23 mouse cellular contexts compared by ENCODE assay signal in genomic region chr7:44697980-44698379, GRCm38 (mm10). TPM values are rescaled to one million over a fixed set of nuclear protein-coding genes. Genes with fewer than 3 reads are reported as not detected.
A peak's percentile ranks its signal among the peaks of the same experiment; 100 is the strongest.
DNase-seq lines count a peak whose midpoint lies in the region; ATAC-seq and TF ChIP-seq lines count a peak whose summit lies in the region.
"Had no signal": no experiment of that assay in that cellular context is flagged by ENCODE, and none has a peak within 500 bp of the region (broad histone marks: within the 10 kb centered on the region; RNA-seq: fewer than 3 reads in every experiment).

No protein-coding gene starts in this region.

- no peaks in the 10 kb centered on the region for H3K9me3 ChIP-seq in liver, embryonic 11.5 days (ENCODE audit: control insufficient read depth, low read length)
- no peaks in the 10 kb centered on the region for H3K9me3 ChIP-seq in MEL (replicated peaks; ENCODE audit: insufficient read depth, low read length)
- no peaks in the 10 kb centered on the region for H3K9me3 ChIP-seq in liver, embryonic 13.5 days (replicated peaks)
- no peaks in the 10 kb centered on the region for H3K9me3 ChIP-seq in intestine, embryonic 16.5 days (ENCODE audit: control insufficient read depth, low read length)
- H3K9me3 ChIP-seq in midbrain, embryonic 16.5 days (replicated peaks; ENCODE audit: control insufficient read depth, low read length, poor library complexity, severe bottlenecking), result no peaks in the 10 kb centered on the region
- H3K9me3 ChIP-seq: embryonic facial prominence, embryonic 10.5 days; heart, embryonic 15.5 days; limb, embryonic 12.5 days; midbrain, embryonic 10.5 days; neural tube, embryonic 13.5 days had no signal

- H3K36me3 ChIP-seq in liver, embryonic 11.5 days (ENCODE audit: control insufficient read depth, insufficient read depth, low read length), result no peaks in the 10 kb centered on the region
- peaks cover 0 to 8% of the 10 kb centered on the region in 2 experiments; a peak in 2 of 4 replicates for H3K36me3 ChIP-seq in MEL (ENCODE audit: control insufficient read depth in 1 of 2, insufficient read depth in 2 of 2, low read length in 2 of 2)
- H3K36me3 ChIP-seq in liver, embryonic 13.5 days, result no peaks in the 10 kb centered on the region
- no peaks in the 10 kb centered on the region for H3K36me3 ChIP-seq in intestine, embryonic 16.5 days (ENCODE audit: control insufficient read depth, insufficient read depth, low read length)
- no peaks in the 10 kb centered on the region for H3K36me3 ChIP-seq in midbrain, embryonic 16.5 days (ENCODE audit: control insufficient read depth, insufficient read depth, low read length)
- H3K36me3 ChIP-seq: embryonic facial prominence, embryonic 10.5 days; heart, embryonic 15.5 days; limb, embryonic 12.5 days; midbrain, embryonic 10.5 days; neural tube, embryonic 13.5 days had no signal

- H3K4me2 ChIP-seq in liver, embryonic 11.5 days, result peak overlapping the region; percentile 2; the same call in 1 of the 2 replicates
- 0 out of 2 replicates have a peak overlapping the region, but pooled peaks have one; percentile 8 for H3K4me2 ChIP-seq in liver, embryonic 13.5 days
- H3K4me2 ChIP-seq in intestine, embryonic 16.5 days (ENCODE audit: low read depth, low read length), result no peak overlapping the region
- H3K4me2 ChIP-seq in midbrain, embryonic 16.5 days (ENCODE audit: low read length), result no peak overlapping the region

- no peak for DNase-seq in liver, embryonic 11.5 days (ENCODE audit: low spot score)
- DNase-seq in liver (no peak), 416B (ENCODE audit: low read depth) (peak; percentile 71), MEL (ENCODE audit: low read depth, low spot score) (peak; percentile 68)
- no peak for DNase-seq in liver, embryonic 13.5 days
- DNase-seq: B cell, adult 2 months; thymus, postnatal 14 days had no signal

- WGBS in liver, embryonic 11.5 days, result 41% methylated on average over 7 of the region's 7 CpGs
- WGBS in liver, embryonic 13.5 days (ENCODE audit: insufficient replicate concordance), result 23% methylated on average over 7 of the region's 7 CpGs
- WGBS in intestine, embryonic 16.5 days, result 53% methylated on average over 7 of the region's 7 CpGs
- WGBS in midbrain, embryonic 16.5 days, result 68% methylated on average over 7 of the region's 7 CpGs

- no peaks in the 10 kb centered on the region for H3K27me3 ChIP-seq in liver, embryonic 11.5 days (replicated peaks; ENCODE audit: control insufficient read depth, insufficient read depth, low read length)
- no peaks in the 10 kb centered on the region for H3K27me3 ChIP-seq in MEL (ENCODE audit: control insufficient read depth in 1 of 2, insufficient read depth in 2 of 2, low read length in 2 of 2)
- H3K27me3 ChIP-seq in liver, embryonic 13.5 days, result peaks cover 11% of the 10 kb centered on the region; the same call in 1 of the 2 replicates
- no peaks in the 10 kb centered on the region for H3K27me3 ChIP-seq in intestine, embryonic 16.5 days (replicated peaks; ENCODE audit: control insufficient read depth, insufficient read depth, low read length)
- no peaks in the 10 kb centered on the region for H3K27me3 ChIP-seq in midbrain, embryonic 16.5 days (ENCODE audit: control insufficient read depth, insufficient read depth, low read depth, low read length)

- no peak for ATAC-seq in liver, embryonic 11.5 days (replicated peaks; ENCODE audit: low FRiP score)
- ATAC-seq in liver, embryonic 13.5 days (ENCODE audit: low read depth), result no peak
- ATAC-seq in intestine, embryonic 16.5 days, result no peak
- ATAC-seq in midbrain, embryonic 16.5 days, result no peak
- ATAC-seq: hindbrain, embryonic 16.5 days had no signal

- no peak for TF ChIP-seq POLR2A in MEL (IDR thresholded peaks at IDR 0.05; ENCODE audit: control insufficient read depth in 1 of 2, insufficient read depth in 1 of 2, low read depth in 1 of 2, low read length in 2 of 2, poor library complexity in 1 of 2)

- H3K79me2 ChIP-seq in MEL (ENCODE audit: control insufficient read depth, insufficient read depth, low read length, poor library complexity), result no peaks in the 10 kb centered on the region

- no peak overlapping the region for H3K4me3 ChIP-seq in liver, embryonic 11.5 days (ENCODE audit: low read depth, low read length)
- H3K4me3 ChIP-seq in MEL (ENCODE audit: control insufficient read depth in 1 of 2, insufficient read depth in 1 of 2, low read depth in 2 of 2, low read length in 2 of 2), result peak overlapping the region; percentile 41 to 51
- H3K4me3 ChIP-seq in liver, embryonic 13.5 days (replicated peaks), result no peak overlapping the region
- H3K4me3 ChIP-seq in intestine, embryonic 16.5 days (ENCODE audit: low read length), result no peak overlapping the region
- H3K4me3 ChIP-seq in midbrain, embryonic 16.5 days (ENCODE audit: low read depth, low read length), result no peak overlapping the region
- H3K4me3 ChIP-seq: heart, embryonic 15.5 days; limb, embryonic 12.5 days; neural tube, embryonic 13.5 days had no signal

- no peak for TF ChIP-seq RAD21 in MEL (IDR thresholded peaks at IDR 0.05; ENCODE audit: low read depth, low read length)

- H3K4me1 ChIP-seq in liver, embryonic 11.5 days (replicated peaks; ENCODE audit: control insufficient read depth, insufficient read depth, low read length), result no peaks in the 10 kb centered on the region
- peaks cover 3 to 17% of the 10 kb centered on the region in 2 experiments; a peak in 3 of 4 replicates for H3K4me1 ChIP-seq in MEL (ENCODE audit: control insufficient read depth in 1 of 2, insufficient read depth in 2 of 2, low read length in 2 of 2)
- peaks cover 14% of the 10 kb centered on the region for H3K4me1 ChIP-seq in liver, embryonic 13.5 days (replicated peaks)
- H3K4me1 ChIP-seq in intestine, embryonic 16.5 days (ENCODE audit: control insufficient read depth, insufficient read depth, low read length), result peaks cover 22% of the 10 kb centered on the region
- H3K4me1 ChIP-seq in midbrain, embryonic 16.5 days (ENCODE audit: control insufficient read depth, insufficient read depth, low read length), result no peaks in the 10 kb centered on the region

- no peak overlapping the region for H3K9ac ChIP-seq in liver, embryonic 11.5 days (ENCODE audit: low read depth, low read length)
- H3K9ac ChIP-seq in MEL (ENCODE audit: control insufficient read depth, low read depth, low read length, poor library complexity, severe bottlenecking), result peak overlapping the region; percentile 29
- no peak overlapping the region for H3K9ac ChIP-seq in liver, embryonic 13.5 days
- no peak overlapping the region for H3K9ac ChIP-seq in intestine, embryonic 16.5 days (ENCODE audit: low read depth, low read length)
- H3K9ac ChIP-seq in midbrain, embryonic 16.5 days (ENCODE audit: low read depth, low read length), result no peak overlapping the region
- H3K9ac ChIP-seq: heart, embryonic 15.5 days; limb, embryonic 12.5 days had no signal

- no peak overlapping the region for H3K27ac ChIP-seq in liver, embryonic 11.5 days (ENCODE audit: low read depth, low read length)
- H3K27ac ChIP-seq in MEL (ENCODE audit: control insufficient read depth, low read depth, low read length), result peak overlapping the region; percentile 32; the same call in 1 of the 2 replicates
- no peak overlapping the region for H3K27ac ChIP-seq in liver, embryonic 13.5 days
- no peak overlapping the region for H3K27ac ChIP-seq in intestine, embryonic 16.5 days (ENCODE audit: low read length)
- H3K27ac ChIP-seq in midbrain, embryonic 16.5 days (ENCODE audit: low read length), result no peak overlapping the region
- H3K27ac ChIP-seq: embryonic facial prominence, embryonic 10.5 days; kidney, postnatal 0 days; limb, embryonic 12.5 days; midbrain, embryonic 10.5 days; neural tube, embryonic 13.5 days had no signal

- TF ChIP-seq EP300 in MEL (IDR thresholded peaks at IDR 0.05; ENCODE audit: low read depth in 1 of 2, low read length in 2 of 2), result peak in 1 of 2 experiments; percentile 51; a peak in 2 of 4 replicates

- no peak for TF ChIP-seq CTCF in MEL (IDR thresholded peaks at IDR 0.05 in 2 of 3, conservative IDR thresholded peaks at IDR 0.05 in 1 of 3; ENCODE audit: control insufficient read depth in 1 of 3, insufficient read depth in 1 of 3, low read depth in 2 of 3, low read length in 3 of 3, poor library complexity in 1 of 3, severe bottlenecking in 1 of 3)

RNA-seq across cellular contexts. Expression of gene Izumo2, which starts 10.6 kb away (rescaled TPM):
- polyA plus RNA-seq in liver, embryonic 11.5 days (2014; fragmentation: Nextera tagmentation; extraction: Ambion mirVana), result not detected in 2 replicates
- not detected in 2 replicates for total RNA-seq in MEL (2012; rRNA removed)
- not detected for polyA plus RNA-seq in MEL (2012; ENCODE audit: insufficient read depth in 1 of 2, insufficient read length in 2 of 2, low read depth in 1 of 2, low replicate concordance in 2 of 2, missing spikeins in 1 of 2)
- polyA plus RNA-seq in liver, embryonic 13.5 days (2015; fragmentation: Nextera tagmentation; extraction: Ambion mirVana), result not detected in 2 replicates
- polyA plus RNA-seq in intestine, embryonic 16.5 days (2015; fragmentation: Nextera tagmentation; extraction: Ambion mirVana), result not detected in 2 replicates
- not detected in 2 replicates for polyA plus RNA-seq in midbrain, embryonic 16.5 days (2015; fragmentation: Nextera tagmentation; extraction: Ambion mirVana)
- total RNA-seq: adrenal gland, postnatal 25 days; gastrocnemius, adult 18-20 months; hematopoietic stem cell, adult 5-6 weeks; layer of hippocampus, postnatal 25 days; left cerebral cortex, postnatal 10 days had no signal
- polyA plus RNA-seq: embryonic facial prominence, embryonic 10.5 days; forebrain, embryonic 11.5 days; heart, embryonic 15.5 days; hindbrain, embryonic 16.5 days; kidney, postnatal 0 days; limb, embryonic 12.5 days; liver, embryonic 16.5 days; midbrain, embryonic 10.5 days; neural tube, embryonic 13.5 days had no signal

RNA-seq across cellular contexts. Expression of gene Myh14, which starts 27.3 kb away (rescaled TPM):
- 0.66 and 0.68 TPM in 2 replicates for polyA plus RNA-seq in liver, embryonic 11.5 days (2014; fragmentation: Nextera tagmentation; extraction: Ambion mirVana)
- under 0.01 and 0.07 TPM in 2 replicates for total RNA-seq in MEL (2012; rRNA removed)
- polyA plus RNA-seq in MEL (2012; ENCODE audit: insufficient read depth in 1 of 2, insufficient read length in 2 of 2, low read depth in 1 of 2, low replicate concordance in 2 of 2, missing spikeins in 1 of 2), result under 1 TPM in 1 of 2 experiments, not detected in 1; 0.08 TPM
- 0.12 and 0.31 TPM in 2 replicates for polyA plus RNA-seq in liver, embryonic 13.5 days (2015; fragmentation: Nextera tagmentation; extraction: Ambion mirVana)
- polyA plus RNA-seq in intestine, embryonic 16.5 days (2015; fragmentation: Nextera tagmentation; extraction: Ambion mirVana), result 70.3 and 81.3 TPM in 2 replicates
- 2.9 and 3.3 TPM in 2 replicates for polyA plus RNA-seq in midbrain, embryonic 16.5 days (2015; fragmentation: Nextera tagmentation; extraction: Ambion mirVana)

RNA-seq across cellular contexts. Expression of gene Vrk3, which starts 50.2 kb away (rescaled TPM):
- polyA plus RNA-seq in liver, embryonic 11.5 days (2014; fragmentation: Nextera tagmentation; extraction: Ambion mirVana), result 36.4 and 39.2 TPM in 2 replicates
- 24.9 and 25.7 TPM in 2 replicates for total RNA-seq in MEL (2012; rRNA removed)
- 10 to 100 TPM in 1 of 2 experiments, not detected in 1; 55.6 TPM for polyA plus RNA-seq in MEL (2012; ENCODE audit: insufficient read depth in 1 of 2, insufficient read length in 2 of 2, low read depth in 1 of 2, low replicate concordance in 2 of 2, missing spikeins in 1 of 2)
- polyA plus RNA-seq in liver, embryonic 13.5 days (2015; fragmentation: Nextera tagmentation; extraction: Ambion mirVana), result 30.0 and 30.8 TPM in 2 replicates
- 47.3 and 48.5 TPM in 2 replicates for polyA plus RNA-seq in intestine, embryonic 16.5 days (2015; fragmentation: Nextera tagmentation; extraction: Ambion mirVana)
- polyA plus RNA-seq in midbrain, embryonic 16.5 days (2015; fragmentation: Nextera tagmentation; extraction: Ambion mirVana), result 27.3 and 27.9 TPM in 2 replicates

RNA-seq across cellular contexts. Expression of gene Zfp473, which starts 52.9 kb away (rescaled TPM):
- polyA plus RNA-seq in liver, embryonic 11.5 days (2014; fragmentation: Nextera tagmentation; extraction: Ambion mirVana), result 2.7 TPM in 2 replicates
- 0.65 and 1.3 TPM in 2 replicates for total RNA-seq in MEL (2012; rRNA removed)
- under 1 TPM in 1 of 2 experiments, not detected in 1; 0.96 TPM for polyA plus RNA-seq in MEL (2012; ENCODE audit: insufficient read depth in 1 of 2, insufficient read length in 2 of 2, low read depth in 1 of 2, low replicate concordance in 2 of 2, missing spikeins in 1 of 2)
- 0.99 and 1.1 TPM in 2 replicates for polyA plus RNA-seq in liver, embryonic 13.5 days (2015; fragmentation: Nextera tagmentation; extraction: Ambion mirVana)
- 1.8 and 2.0 TPM in 2 replicates for polyA plus RNA-seq in intestine, embryonic 16.5 days (2015; fragmentation: Nextera tagmentation; extraction: Ambion mirVana)
- 1.2 and 1.8 TPM in 2 replicates for polyA plus RNA-seq in midbrain, embryonic 16.5 days (2015; fragmentation: Nextera tagmentation; extraction: Ambion mirVana)
- total RNA-seq: gastrocnemius, adult 18-20 months had no signal

Comparison
In these comparisons a context has a peak if more than half of its experiments do, and no peak if none do; other contexts are left out.
1. DNase-seq: peak in 416B (single experiment) and MEL (single experiment); none in liver, embryonic 11.5 days (single experiment), liver (single experiment) and liver, embryonic 13.5 days (single experiment).
2. H3K4me2 ChIP-seq: peak in liver, embryonic 11.5 days (single experiment) and liver, embryonic 13.5 days (single experiment); none in intestine, embryonic 16.5 days (single experiment) and midbrain, embryonic 16.5 days (single experiment).
3. H3K4me3 ChIP-seq: peak in MEL (2 of 2); none in liver, embryonic 11.5 days (single experiment), liver, embryonic 13.5 days (single experiment), intestine, embryonic 16.5 days (single experiment) and midbrain, embryonic 16.5 days (single experiment).
4. RNA of gene Myh14, which starts 27.3 kb away (polyA plus RNA-seq): 70.3 to 81.3 TPM in intestine, embryonic 16.5 days; 2.9 to 3.3 TPM in midbrain, embryonic 16.5 days, 0.66 to 0.68 TPM in liver, embryonic 11.5 days, 0.12 to 0.31 TPM in liver, embryonic 13.5 days and 0.08 TPM in MEL; every median in the first group is over 10 times any median in the second.